Comparison of ENCODE assay signal across 24 mouse cellular contexts in the genomic region with DNA sequence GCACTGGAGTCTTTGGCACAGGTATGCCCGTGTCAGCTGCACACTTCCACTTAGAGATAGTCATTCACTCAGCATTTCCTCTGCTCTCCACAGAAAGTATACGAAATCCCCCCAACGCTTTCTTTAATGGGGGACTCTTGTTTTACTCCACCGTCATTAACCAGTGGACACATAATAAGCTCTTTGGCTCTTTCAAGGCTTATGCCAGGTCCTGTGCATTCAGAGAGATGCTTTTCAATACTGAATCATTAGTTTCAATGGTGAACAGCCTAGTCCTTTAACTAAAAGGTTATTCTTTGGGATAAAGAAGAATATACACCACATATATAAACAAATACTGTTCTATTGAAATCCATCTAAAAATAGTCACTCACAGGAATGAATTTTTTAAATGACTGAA.
"Had no signal": no experiment of that assay in that cellular context is flagged by ENCODE, and none has a peak within 500 bp of the region (broad histone marks: within the 10 kb centered on the region; RNA-seq: fewer than 3 reads in every experiment).

No protein-coding gene starts in this region.

- H3K4me3 ChIP-seq: heart, embryonic 10.5 days; heart, embryonic 12.5 days; hindbrain, embryonic 10.5 days; hindbrain, embryonic 12.5 days; intestine, embryonic 15.5 days; limb, embryonic 13.5 days; limb, embryonic 15.5 days; liver, embryonic 12.5 days had no signal

- H3K4me1 ChIP-seq: heart, embryonic 10.5 days; heart, embryonic 12.5 days; hindbrain, embryonic 10.5 days; hindbrain, embryonic 12.5 days; intestine, embryonic 15.5 days; limb, embryonic 13.5 days; limb, embryonic 15.5 days; liver, embryonic 12.5 days had no signal

- ATAC-seq: hindbrain, embryonic 16.5 days; inflammation-experienced regulatory T-cells, adult 6 months; intestine, embryonic 15.5 days; intestine, postnatal 0 days; liver, embryonic 12.5 days had no signal

- H3K9ac ChIP-seq: heart, embryonic 12.5 days; hindbrain, embryonic 12.5 days; hindbrain, embryonic 14.5 days; intestine, embryonic 15.5 days; limb, embryonic 13.5 days; limb, embryonic 15.5 days; liver, embryonic 12.5 days; liver, embryonic 14.5 days had no signal

- H3K9me3 ChIP-seq: heart, embryonic 10.5 days; heart, embryonic 12.5 days; hindbrain, embryonic 10.5 days; hindbrain, embryonic 12.5 days; intestine, embryonic 15.5 days; limb, embryonic 13.5 days; limb, embryonic 15.5 days; liver, embryonic 12.5 days had no signal

- H3K36me3 ChIP-seq: heart, embryonic 10.5 days; heart, embryonic 12.5 days; hindbrain, embryonic 10.5 days; hindbrain, embryonic 12.5 days; intestine, embryonic 15.5 days; limb, embryonic 13.5 days; limb, embryonic 15.5 days; liver, embryonic 12.5 days had no signal

- H3K27me3 ChIP-seq: heart, embryonic 12.5 days; hindbrain, embryonic 12.5 days; intestine, embryonic 15.5 days; limb, embryonic 13.5 days; limb, embryonic 15.5 days; liver, embryonic 12.5 days had no signal

- DNase-seq: gastrocnemius, postnatal 25 days; heart, adult 18-20 months; heart, postnatal 10 days; heart, postnatal 4 days; kidney, adult 18-20 months; kidney, adult 8-10 months; kidney, postnatal 10 days; kidney, postnatal 36 days; layer of hippocampus, adult 9-11 months; layer of hippocampus, postnatal 36 days; left cerebral cortex, postnatal 4 days had no signal

- H3K27ac ChIP-seq: heart, embryonic 10.5 days; hindbrain, embryonic 10.5 days; hindbrain, embryonic 12.5 days; hindbrain, embryonic 14.5 days; intestine, embryonic 15.5 days; limb, embryonic 13.5 days; limb, embryonic 15.5 days; liver, embryonic 12.5 days; liver, embryonic 14.5 days had no signal

- H3K4me2 ChIP-seq: heart, embryonic 12.5 days; hindbrain, embryonic 12.5 days; hindbrain, embryonic 14.5 days; intestine, embryonic 15.5 days; limb, embryonic 13.5 days; limb, embryonic 15.5 days; liver, embryonic 12.5 days had no signal
